Mouse (Mus musculus) lung, adult 2 months (tissue): ENCODE data around the gene Prpf40a.

ENCODE experiments used
- CTCF ChIP-seq: fragments of 200-500 bp; IDR thresholded peaks from 2 replicates; pipeline ENCODE4 v1.5.1; 2011; ENCODE audit warnings: mild to moderate bottlenecking, low read length, control low read depth; ENCODE audit not compliant: insufficient read depth
- POLR2A ChIP-seq: fragments of 200-500 bp; IDR thresholded peaks from 2 replicates; pipeline ENCODE4 v1.6.1; 2011; ENCODE audit warnings: low read depth, mild to moderate bottlenecking, control low read depth, low read length, borderline replicate concordance; ENCODE audit errors: extremely low read depth

- no peak for TF ChIP-seq CTCF
- no peak for TF ChIP-seq POLR2A
Measured at GRCm38 (mm10) chr2:53200164-53200885, 9.2 kb upstream of the Prpf40a start.
